Mouse (Mus musculus) ZHBTc4 (cell line): ENCODE measurements around the gene Klrb1c.
"Not testable (repeated sequence)": the region's sequence is repeated elsewhere in the genome, so short reads cannot be mapped to it uniquely, and the experiment has no call there.

Source experiments
- DNase-seq: peaks from one replicate; pipeline ENCODE4 v3.0.0-alpha.2; 2011; ENCODE audit warnings: low read depth, low spot score

The Klrb1c gene

DNA sequence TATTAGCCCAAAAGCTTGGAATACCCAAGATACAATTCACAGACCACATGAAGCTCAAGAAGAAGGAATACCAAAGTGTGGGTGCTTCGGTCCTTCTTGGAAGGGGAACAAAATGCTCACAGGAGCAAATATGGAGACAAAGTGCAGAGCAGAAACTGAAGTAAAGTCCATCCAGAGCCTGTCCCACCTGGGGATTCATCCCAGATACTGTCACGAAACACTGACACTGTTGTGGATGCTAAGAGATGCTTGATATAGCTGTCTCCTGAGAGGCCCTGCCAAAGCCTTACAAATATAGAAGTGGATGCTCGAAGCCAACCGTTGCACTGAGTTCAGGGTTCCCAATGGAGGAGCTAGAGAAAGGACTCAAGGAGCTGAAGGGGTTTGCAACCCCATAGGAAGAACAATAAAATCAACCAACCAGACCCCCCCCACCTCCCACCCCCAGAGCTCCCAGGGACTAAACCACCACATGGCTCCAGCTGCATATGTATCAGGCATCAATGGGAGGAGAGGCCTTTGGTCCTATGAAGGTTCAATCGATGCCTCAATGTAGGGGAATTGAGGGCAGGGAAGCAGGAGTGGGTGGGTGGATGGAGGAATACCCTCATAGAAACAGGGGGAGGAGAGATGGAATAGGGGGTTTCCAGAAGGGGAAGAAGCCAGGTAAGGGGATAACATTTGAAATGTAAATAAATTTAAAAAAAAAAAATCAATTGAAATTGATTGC lies 29.6 kb downstream of the Klrb1c start:
- no peak for DNase-seq

GRCm38 (mm10) chr6:128755402-128755763 lies 33.6 kb downstream of the Klrb1c start:
- DNase-seq: not testable (repeated sequence)

DNA sequence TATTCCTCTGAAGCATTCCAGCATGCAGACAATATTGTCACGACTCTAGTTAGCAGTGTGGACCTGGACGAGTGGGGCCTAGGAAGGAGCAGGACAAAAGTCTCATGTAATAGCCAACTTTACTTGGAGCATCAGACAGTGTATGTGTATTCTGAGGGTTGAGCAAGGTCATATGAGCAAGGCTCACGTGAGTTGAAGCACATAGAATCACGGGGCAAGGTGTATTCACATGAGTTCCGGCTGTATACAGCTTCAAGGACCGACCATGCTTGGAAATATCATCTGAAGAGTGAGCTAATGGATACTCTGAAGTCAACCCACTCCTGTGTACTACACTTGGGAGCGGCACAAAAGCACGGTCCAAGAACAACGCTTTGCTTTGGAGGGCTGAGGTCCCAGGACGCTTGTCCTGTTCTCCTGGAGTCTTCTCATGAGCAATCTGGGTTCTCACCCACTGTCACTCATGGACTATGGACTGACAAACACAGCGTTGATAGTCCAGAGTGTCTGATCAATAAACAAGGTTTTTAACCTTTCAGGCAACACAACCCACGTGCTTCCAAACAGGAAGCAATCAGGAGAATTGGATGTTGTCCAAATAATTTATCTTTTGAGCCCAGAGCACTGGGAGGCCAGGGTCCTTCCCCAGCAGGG lies 34.1 kb downstream of the Klrb1c start:
- DNase-seq: not testable (repeated sequence)

DNA sequence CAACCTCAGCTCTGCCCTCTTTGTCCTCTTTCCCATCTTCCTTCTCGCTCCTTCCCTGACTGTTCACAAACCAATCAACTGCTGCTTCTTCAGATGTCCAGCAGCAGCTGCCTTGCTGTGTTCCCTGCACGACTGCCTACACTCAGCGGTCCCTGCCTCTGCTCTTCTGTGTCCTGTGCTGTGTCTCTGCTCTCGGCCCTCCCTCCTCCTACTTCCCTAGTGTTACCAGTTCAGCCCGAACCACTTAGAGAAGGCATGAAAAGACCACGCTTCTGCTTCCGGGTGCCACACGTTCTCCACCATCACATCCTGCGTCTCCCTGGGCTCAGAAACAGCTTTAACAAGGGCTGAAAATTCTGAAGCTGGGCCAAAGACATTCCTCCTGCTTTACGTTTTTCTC lies 34.8 kb downstream of the Klrb1c start:
- not testable (repeated sequence) for DNase-seq

DNA sequence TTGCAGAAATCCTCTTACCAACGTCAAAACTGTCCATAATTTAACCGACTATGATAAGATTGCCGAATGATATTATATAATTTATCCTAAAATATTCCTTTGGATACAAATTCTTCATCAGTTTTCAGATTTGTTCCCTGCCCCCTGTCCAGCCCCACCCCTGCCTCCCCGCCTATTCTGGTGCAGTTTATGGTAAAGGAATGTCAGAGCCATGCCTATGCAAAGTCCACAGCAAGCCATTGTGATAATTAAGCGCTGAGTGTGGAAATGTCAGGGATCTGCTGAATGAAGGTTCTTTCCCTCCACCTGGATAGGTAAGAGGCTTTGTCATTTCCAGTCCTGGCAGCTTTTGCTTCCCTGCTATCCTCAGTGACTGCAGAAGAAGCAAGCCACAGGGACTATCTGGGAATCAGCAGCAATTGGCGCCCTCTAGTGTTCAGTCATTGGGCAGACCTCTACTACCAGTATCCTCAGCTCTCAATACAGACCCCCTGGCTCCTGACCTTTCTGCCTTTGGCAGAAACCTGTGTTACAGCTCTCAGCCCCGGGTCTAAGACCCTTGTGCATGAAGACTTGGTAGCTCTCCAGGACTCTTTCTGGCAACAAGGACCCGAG lies 35.3 kb downstream of the Klrb1c start:
- DNase-seq: peak; percentile 88

- peak; percentile 84 for DNase-seq
Observed at GRCm38 (mm10) chr6:128747006-128747405, 42.0 kb downstream of the Klrb1c start.

GRCm38 (mm10) chr6:128737445-128737844 lies 51.6 kb downstream of the Klrb1c start:
- DNase-seq: no peak

GRCm38 (mm10) chr6:128736100-128736499 lies 52.9 kb downstream of the Klrb1c start:
- DNase-seq: peak; percentile 16

DNA sequence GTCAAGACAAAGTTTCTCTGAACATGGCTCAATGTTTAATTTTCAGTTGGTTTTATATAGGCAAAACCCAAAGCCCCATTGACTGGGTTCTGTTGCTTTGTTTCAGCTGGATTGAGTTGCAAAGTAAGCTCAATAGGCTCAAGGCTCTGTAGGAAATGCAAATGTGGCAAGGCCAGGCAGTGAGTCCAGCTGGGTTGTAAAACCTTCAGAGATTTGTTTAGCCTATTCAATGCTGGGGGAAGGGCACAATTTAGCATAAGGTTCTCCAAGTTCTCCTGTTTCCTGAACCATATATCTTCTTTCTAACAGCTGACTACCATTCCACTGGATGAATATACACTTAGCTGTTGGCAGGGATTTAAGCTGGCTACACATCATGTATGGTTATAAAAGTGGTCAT lies 54.1 kb downstream of the Klrb1c start:
- DNase-seq: peak; percentile 50

- DNase-seq: no peak
Observed at GRCm38 (mm10) chr6:128733908-128734679, 54.9 kb downstream of the Klrb1c start.

- no peak for DNase-seq
Observed at GRCm38 (mm10) chr6:128732032-128732431, 57.0 kb downstream of the Klrb1c start.
